Mouse (Mus musculus) kidney, adult 2 months (tissue): Measurements from ENCODE around the gene Evi2.

Experiments used
- CTCF ChIP-seq: fragments of 200-500 bp; conservative IDR thresholded peaks from 2 replicates; pipeline ENCODE4 v1.5.1; 2011; ENCODE audit warnings: low read depth, mild to moderate bottlenecking, control low read depth, low read length, moderate library complexity, mixed read lengths; ENCODE audit not compliant: insufficient read depth, insufficient read length
- POLR2A ChIP-seq: fragments of 200-500 bp; IDR thresholded peaks from one replicate; pipeline ENCODE4 v1.6.1; 2011; ENCODE audit warnings: low read depth, low read length, control low read depth

DNA sequence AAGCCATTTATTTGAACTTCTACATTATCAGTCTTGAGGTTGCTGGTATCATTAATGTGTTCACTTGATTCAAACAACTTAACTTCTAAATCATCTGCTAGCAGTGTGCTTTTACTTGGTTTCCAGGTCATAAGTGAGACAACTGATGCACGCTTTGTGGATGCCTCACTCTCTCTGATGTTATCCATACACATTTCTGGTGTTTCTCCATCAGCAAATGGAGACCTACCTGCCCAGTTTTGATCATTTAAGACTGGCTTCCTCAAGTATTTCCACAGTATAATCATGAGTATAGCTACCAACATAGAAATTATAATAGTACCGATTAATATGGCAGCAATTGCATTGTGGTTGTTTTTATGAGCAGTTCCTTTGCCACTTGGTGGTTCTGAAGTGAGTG is 14.6 kb downstream of the Evi2 start:
- TF ChIP-seq POLR2A (no peak), CTCF (no peak)
